Mouse (Mus musculus) small intestine, adult 2 months (tissue): Measurements from ENCODE around the gene BC024978.

Experiments used
- CTCF ChIP-seq: fragments of 200-500 bp; IDR thresholded peaks from 2 replicates; pipeline ENCODE4 v1.5.1; 2012; ENCODE audit warnings: low read depth, mild to moderate bottlenecking, control low read depth, inconsistent platforms, low read length, moderate library complexity, mixed read lengths; ENCODE audit not compliant: insufficient replicate concordance, insufficient read length; ENCODE audit errors: extremely low read depth
- POLR2A ChIP-seq: fragments of 200-500 bp; IDR thresholded peaks from 2 replicates; pipeline ENCODE4 v1.6.1; 2012; ENCODE audit warnings: low read depth, mild to moderate bottlenecking, control low read depth, inconsistent platforms, low read length, moderate library complexity

DNA sequence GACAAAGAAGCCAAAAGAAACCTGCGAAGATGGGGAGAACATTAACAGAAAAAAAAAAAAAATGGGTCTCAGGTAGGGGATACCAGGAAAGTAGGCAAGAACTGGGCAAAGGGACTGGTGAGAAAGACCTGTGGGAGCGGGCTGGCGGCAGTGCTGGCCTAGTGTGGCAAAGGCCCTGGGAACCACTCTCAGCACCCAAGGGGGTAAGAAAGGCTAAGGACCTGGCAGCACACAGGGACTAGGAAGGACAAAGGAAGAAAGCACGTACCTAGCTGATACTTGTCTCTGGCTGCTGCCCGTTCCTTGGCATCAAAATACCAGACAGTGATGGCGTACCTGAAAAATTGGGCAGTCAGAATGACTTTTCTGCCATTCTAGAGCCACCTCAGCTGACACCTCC is 36.3 kb upstream of the BC024978 start:
- TF ChIP-seq CTCF = no peak
- no peak for TF ChIP-seq POLR2A
